Mouse (Mus musculus): Measurements from ENCODE around the gene Dusp6.

DNA sequence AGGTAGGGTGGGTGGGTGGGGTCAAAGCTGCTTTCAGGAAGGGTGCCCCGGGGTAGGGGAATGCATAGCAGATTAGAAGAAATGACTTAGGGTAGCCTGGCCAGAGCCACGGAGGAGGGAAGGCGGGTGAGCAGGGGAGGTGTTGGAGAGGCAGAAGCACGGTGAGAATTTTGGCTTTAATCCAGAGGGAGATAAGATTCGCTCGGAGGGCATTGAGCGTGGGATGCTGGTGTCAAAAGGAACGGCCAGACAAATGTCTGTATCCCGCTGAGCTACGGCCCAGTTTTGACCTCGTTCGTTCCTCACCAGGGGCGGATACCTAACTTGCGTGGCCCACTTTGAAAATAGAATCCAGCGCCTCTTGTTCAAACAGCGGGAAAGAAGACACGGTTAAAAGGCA, 23.8 kb downstream of the Dusp6 start:
- TF ChIP-seq CTCF (IDR thresholded peaks at IDR 0.05; ENCODE audit: control insufficient read depth, insufficient read depth, insufficient read length): no peak
- no peak for TF ChIP-seq MYOG (IDR thresholded peaks at IDR 0.05; ENCODE audit: control insufficient read depth, extremely low read depth, insufficient read length)
- no peak for TF ChIP-seq CEBPB (IDR thresholded peaks at IDR 0.05; ENCODE audit: low read depth)
